Mouse (Mus musculus): Measurements from ENCODE around the gene Skap2.

The Skap2 gene

DNA sequence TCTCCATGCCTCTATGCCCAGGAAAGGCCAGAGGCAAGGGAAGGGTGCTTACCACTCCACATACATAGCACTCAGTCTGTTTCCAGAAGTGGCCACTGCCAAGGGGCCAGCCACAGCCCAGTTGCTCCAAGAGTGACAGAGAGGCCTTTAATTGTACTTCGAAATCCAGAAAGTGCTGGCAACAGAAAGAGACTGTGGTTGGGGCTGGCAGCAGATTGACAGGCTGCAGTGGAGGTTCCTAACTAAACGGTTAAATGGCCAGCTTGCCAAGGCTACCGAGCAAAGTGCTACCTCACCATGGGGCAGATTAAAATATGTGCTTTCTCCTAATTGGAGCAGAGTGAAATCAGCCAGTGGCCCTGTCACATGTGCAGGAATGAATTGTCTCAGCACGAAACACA is 186.7 kb downstream of the Skap2 start:
- DNase-seq, result no peak

DNA sequence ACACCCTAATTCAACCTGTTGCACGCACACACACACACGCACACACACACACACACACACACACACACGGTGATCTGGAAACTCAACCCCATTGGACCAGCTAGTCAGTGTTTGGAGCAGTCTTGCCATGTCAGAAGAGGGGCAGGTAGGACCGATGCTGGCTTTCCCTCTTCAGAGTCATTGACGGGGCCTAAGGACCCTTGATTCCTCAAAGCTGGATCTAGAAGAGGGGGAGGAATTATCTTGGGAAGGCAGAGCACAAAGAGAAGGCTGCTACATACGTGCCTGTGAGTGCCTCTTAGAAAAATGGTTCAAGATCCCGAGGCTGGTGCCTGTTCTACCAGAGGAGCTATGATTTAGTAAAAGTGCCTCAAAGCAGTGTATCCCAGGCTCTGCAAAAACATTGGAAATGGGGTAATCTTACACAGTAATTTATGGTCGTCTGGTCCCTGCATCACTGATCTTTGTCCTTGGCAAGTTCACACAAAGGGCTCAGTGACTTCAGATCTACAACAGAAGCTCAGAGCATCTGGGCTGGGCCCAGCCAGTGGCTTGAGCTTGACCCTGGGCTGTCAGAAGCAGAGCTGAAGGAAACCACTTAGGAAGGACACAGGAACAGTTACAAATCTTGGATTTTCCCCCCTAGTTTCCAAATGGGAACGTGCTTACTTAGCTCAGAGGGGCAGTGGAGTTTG is 188.1 kb downstream of the Skap2 start:
- DNase-seq, result no peak

DNA sequence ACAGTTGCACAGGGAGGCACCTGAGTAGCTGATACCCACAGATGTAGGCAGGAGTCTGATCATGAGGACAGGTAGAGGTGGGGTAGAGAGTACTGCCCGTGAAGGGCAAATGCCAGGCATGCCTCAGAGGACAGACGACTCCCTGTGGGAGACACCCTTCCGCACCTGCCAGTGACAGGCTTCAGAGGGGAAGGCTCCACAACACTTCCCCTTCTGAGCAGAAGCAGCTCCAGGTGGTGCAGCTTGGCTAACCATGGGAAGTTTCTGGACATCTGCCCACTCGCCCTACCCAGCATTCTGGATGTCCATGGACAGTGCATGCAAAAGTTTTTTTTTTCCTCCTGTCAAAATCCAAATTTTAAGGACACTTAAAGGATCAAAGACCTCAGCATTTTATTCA is 190.3 kb downstream of the Skap2 start:
- DNase-seq, result no peak

GRCm38 (mm10) chr6:51820853-51821252 is 191.5 kb downstream of the Skap2 start:
- no peak for DNase-seq

GRCm38 (mm10) chr6:51816892-51817621 is 195.3 kb downstream of the Skap2 start:
- no peak for DNase-seq

DNA sequence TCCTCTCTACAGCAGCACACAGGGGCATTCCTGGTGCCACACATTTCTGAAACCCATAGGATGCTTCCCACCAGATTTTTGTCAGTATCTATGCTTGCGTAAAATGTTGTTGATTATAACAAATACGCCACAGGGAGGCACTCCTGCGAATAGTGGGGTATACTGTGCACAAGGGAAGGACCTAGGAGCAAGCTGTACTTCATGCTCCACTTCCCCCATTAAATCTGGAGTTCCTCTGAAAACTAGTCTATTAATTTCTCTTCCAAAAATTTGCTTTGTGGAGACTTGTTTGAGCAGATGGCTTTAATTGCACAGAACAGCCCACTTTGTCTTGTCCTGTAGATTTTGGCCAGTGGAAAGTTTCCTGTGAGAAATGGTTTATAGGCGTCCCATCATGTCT is 201.4 kb downstream of the Skap2 start:
- no peak for DNase-seq

DNA sequence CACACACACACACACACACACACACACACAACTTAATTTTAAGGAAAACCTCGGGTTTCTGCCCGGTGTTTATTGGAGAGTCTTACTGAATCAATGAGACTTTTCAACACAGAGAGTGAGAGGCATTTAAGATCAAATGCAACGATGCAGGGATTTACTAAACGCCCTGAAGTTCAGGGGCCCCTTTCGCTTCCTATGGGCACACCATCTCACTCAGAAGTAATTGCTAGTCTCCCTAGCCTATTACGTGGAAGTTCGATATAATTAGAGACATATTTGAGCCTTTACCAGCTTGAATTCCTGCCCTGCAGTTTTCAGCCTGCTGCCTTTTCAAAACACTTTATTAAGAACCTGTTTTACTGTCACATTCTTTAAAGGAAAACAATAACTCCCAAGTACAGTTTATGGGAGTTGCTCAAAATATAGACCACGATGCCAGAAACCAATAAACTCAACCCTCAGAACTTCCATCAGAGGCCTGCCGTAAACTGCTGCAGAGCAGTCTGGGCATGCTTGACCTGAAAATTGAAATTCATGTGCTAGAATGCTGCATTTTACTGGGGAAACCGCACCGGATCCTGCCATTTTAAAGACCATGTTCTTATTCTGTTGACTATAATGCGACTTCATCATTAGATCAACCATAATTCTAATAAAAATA is 203.1 kb downstream of the Skap2 start:
- DNase-seq, result no peak

GRCm38 (mm10) chr6:51808011-51808410 is 204.3 kb downstream of the Skap2 start:
- no peak for DNase-seq
